Mouse (Mus musculus): ENCODE measurements around the gene C5ar1. TPM values are rescaled to one million over a fixed set of nuclear protein-coding genes. Genes with fewer than 3 reads are reported as not detected.
"Not testable (repeated sequence)": the region's sequence is repeated elsewhere in the genome, so short reads cannot be mapped to it uniquely, and the experiment has no call there.

The C5ar1 gene
- polyA plus RNA-seq, 1 experiment from 2014 or later, result 285 TPM

DNA sequence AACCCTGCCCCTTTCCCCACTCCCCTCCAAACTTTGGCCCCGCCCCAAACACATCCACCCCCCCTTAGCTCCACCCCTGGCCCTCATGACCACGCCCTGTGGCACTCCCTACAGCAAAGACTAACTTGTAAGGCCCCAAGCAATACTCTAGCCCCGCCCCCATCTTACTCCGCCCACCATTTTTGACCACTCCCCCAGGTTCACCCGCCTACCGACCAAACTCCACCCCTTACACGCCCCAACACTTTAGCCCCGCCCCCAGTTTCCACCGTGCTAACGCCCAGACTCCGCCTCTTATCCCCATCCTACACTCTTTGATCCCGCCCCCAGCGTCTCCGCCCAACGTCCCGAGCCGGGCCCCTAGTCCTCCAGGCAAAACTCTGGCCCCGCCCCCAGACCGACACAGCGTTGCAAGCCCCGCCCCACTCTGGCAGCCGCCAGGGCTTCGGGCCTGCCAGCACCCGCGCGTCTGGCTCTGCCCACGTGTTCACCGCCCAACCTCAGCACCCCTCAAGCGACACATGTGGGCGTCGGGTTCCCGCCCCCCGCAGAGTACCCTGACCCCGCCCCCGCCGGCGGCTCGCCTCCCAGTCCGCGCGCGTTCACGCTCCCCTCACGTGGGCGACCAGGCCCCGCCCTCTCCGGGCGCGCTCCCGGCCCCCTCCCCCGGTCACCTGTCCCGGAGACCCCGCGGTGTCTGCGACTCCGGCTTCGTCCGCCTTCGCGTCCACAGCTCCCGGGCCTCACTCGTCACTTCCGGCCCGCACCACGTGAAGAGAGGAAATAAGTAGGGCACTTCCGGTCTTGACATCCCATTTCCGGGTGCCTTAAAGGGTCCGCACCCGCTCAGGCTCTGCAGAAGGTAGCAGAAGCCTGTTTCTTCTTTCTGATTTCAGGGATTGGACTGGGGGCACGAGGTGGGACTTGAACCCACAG lies 27.0 kb upstream of the C5ar1 start, which contains the start of gene Ccdc9:
Ccdc9 (minus strand) TSS at position 770 of the 936 bp plus-strand sequence.
- H3K4me3 ChIP-seq (ENCODE audit: inconsistent target), result peak within 1 kb of the TSS; percentile 50
- WGBS (ENCODE audit: missing documents), result under 1% methylated on average over 38 of the region's 70 CpGs
- peaks cover 26% of the 10 kb centered on the region for H3K36me3 ChIP-seq (ENCODE audit: inconsistent target)
- peak within 1 kb of the TSS; percentile 76 for H3K27ac ChIP-seq
- H3K79me2 ChIP-seq (ENCODE audit: inconsistent target), result peaks cover 27% of the 10 kb centered on the region

DNA sequence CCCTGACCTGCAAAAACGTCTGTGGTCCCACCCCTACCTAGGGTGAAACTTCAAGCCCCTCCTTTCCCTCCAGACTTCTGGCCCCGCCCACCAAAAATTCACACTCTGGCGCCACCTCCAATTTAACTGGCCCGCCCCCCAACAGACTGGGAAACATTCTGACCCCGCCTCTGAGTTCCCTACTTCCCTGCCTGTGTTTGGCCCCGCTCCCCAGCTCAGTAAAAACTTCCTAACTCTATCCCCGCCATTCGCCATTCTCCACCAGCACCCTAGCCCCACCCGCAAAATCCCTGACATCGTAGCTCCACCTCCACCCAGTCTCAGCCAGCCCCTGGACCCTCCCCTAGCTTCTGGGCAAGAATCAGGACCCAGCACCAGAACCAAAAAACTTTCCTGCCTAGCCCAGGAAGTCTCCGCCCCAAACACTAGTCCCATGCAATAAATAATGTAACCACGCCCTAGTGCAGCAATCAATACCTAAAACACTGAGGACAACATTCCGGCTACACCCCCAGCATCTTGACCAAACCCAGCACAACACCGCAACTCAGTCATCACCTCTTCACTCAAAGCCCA lies 26.2 kb upstream of the C5ar1 start:
- H3K4me3 ChIP-seq (ENCODE audit: inconsistent target), result peak overlapping the region; percentile 50
- H3K36me3 ChIP-seq (ENCODE audit: inconsistent target), result peaks cover 34% of the 10 kb centered on the region
- H3K27ac ChIP-seq, result peak overlapping the region; percentile 58
- H3K79me2 ChIP-seq (ENCODE audit: inconsistent target), result peaks cover 27% of the 10 kb centered on the region
- 5% methylated on average over 14 of the region's 14 CpGs for WGBS (ENCODE audit: missing documents)

DNA sequence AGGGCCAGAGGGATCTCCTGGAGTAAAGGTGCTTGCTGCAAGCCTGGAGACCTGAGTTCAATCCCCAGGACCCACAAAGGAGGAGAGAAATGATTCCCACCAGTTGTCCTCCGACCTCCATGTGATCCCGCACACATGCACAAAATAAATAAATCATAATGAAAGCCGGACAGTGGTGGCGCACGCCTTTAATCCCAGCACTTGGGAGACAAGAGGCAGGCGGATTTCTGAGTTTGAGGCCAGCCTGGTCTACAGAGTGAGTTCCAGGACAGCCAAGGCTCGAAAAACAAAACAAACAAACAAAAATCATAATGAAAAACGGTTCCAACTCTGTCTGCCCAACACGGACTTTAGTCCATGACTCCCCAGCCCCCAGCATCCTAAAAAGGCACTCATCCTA lies 25.6 kb upstream of the C5ar1 start:
- Histone ChIP-seq H3K36me3 (ENCODE audit: inconsistent target) (peaks cover 34% of the 10 kb centered on the region), H3K4me3 (ENCODE audit: inconsistent target) (peak overlapping the region; percentile 50; the same call in 1 of the 2 replicates), H3K27ac (no peak overlapping the region), H3K79me2 (ENCODE audit: inconsistent target) (peaks cover 27% of the 10 kb centered on the region)
- 79% methylated on average over 9 of the region's 9 CpGs for WGBS (ENCODE audit: missing documents)

DNA sequence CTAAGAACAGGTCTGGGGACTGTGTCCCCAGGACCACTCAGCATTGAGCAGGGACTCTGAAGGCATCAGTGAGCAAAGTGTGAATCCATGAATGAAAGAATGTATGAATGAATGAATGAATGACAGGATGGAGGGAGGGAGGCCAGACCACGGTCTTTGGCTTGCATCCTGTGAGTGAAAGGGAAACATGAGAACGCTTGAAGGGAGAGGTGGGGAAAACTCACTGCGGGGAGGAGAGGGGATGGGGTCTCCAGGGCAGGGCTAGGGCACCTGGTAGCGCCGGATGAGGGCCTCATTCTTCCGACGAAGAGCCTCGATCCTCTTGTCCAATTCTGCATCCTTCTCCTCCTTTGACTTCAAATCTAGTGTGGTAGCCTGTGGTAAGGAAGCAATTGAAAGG lies 24.7 kb upstream of the C5ar1 start:
- no peak overlapping the region for H3K4me3 ChIP-seq (ENCODE audit: inconsistent target)
- no peak overlapping the region for H3K27ac ChIP-seq
- 95% methylated on average over 8 of the region's 8 CpGs for WGBS (ENCODE audit: missing documents)
- H3K36me3 ChIP-seq (ENCODE audit: inconsistent target), result peaks cover 34% of the 10 kb centered on the region
- peaks cover 27% of the 10 kb centered on the region for H3K79me2 ChIP-seq (ENCODE audit: inconsistent target)

DNA sequence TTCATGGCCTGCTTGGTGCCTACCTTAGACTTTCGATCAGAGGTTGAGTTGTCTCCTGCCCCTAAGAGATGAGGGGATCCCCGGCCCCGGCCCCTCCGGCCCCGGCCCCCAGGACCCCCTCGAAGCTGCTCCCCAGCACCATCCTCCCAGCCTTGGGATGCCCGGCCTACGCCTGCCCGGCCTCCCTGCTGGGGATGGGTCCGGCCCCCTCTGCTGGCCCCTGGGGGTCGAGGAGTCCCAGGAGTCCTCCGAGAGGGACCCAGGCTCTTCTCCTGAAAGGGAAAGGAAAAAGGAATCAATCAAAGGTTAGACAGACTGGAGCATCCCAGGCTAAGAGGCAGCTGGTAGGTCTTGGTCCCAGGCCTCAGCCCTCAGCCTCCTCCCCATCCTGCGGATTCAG lies 23.0 kb upstream of the C5ar1 start:
- Histone ChIP-seq H3K79me2 (ENCODE audit: inconsistent target) (peaks cover 27% of the 10 kb centered on the region), H3K36me3 (ENCODE audit: inconsistent target) (peaks cover 46% of the 10 kb centered on the region), H3K4me3 (ENCODE audit: inconsistent target) (no peak overlapping the region), H3K27ac (no peak overlapping the region)
- WGBS (ENCODE audit: missing documents), result 94% methylated on average over 6 of the region's 13 CpGs

DNA sequence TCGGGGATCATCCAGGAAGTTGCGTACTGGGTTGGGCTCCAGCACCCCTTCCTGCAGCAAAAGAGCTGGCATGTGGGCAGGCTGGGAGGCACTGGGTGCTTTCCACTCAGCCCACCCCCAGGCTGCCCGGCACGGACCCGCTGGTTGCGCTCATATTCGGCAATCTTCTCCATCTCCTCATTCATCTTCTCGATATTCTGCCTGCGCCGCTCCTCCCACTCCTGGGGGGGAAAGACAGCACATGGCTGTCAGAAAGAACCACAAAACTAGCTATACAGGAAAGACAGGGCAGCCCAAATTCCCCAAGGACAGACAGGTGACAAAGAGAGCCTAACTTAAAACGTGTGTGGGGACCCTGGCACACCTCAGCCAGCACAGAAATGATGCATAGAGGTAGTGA lies 21.4 kb upstream of the C5ar1 start:
- Histone ChIP-seq H3K4me3 (ENCODE audit: inconsistent target) (no peak overlapping the region), H3K27ac (no peak overlapping the region), H3K36me3 (ENCODE audit: inconsistent target) (peaks cover 62% of the 10 kb centered on the region), H3K79me2 (ENCODE audit: inconsistent target) (peaks cover 26% of the 10 kb centered on the region)
- WGBS (ENCODE audit: missing documents), result 93% methylated on average over 11 of the region's 11 CpGs

DNA sequence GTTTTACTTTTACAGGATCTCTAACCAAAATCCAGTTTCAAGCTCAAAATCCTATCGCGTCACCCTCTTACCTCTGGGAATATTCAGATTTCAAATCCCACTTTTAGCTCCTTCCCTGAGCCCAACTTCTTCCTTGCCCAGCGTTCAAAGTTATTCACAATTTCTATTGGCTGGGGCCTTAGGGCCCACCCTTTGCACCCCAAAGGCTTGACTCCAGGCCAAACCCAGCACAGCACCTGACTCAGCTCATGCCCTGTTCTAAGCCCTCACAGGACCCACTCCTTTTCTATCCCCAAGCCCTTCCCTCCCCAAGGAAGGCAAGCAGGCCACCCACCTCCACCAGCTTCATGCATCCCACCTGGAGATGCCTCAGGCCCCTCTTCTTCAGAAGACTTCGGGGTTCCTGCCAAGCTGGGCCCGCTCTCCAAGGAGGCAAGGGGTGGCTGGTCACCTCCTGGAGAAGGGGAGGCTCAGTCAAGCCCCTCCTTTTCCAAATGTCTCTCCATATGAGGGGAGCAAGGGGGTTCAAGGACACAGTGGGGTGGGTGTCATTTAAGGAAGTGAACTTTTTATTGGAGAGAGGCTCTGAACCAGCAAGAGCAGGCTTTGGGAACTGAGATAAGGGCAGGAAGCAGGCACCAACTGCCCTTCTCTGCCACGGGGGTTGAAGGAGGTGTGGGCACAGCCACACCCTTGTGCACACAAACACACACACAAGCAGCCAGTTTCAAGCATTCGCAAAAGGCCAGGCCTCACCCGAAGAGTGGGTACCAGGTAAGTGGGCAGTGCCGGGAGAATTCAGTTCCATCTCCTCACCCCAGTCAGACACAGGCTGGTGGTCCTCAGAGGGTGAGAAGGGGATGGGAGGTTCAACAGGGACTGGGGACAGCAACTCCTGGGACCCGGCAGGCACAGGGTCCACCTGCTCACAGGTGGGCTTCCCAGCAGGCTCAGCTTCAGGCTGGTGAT lies 15.9 kb upstream of the C5ar1 start:
- H3K79me2 ChIP-seq (ENCODE audit: inconsistent target), result no peaks in the 10 kb centered on the region
- H3K36me3 ChIP-seq (ENCODE audit: inconsistent target), result peaks cover 35% of the 10 kb centered on the region
- no peak overlapping the region for H3K4me3 ChIP-seq (ENCODE audit: inconsistent target)
- WGBS (ENCODE audit: missing documents), result 55% methylated on average over 10 of the region's 10 CpGs
- no peak overlapping the region for H3K27ac ChIP-seq

DNA sequence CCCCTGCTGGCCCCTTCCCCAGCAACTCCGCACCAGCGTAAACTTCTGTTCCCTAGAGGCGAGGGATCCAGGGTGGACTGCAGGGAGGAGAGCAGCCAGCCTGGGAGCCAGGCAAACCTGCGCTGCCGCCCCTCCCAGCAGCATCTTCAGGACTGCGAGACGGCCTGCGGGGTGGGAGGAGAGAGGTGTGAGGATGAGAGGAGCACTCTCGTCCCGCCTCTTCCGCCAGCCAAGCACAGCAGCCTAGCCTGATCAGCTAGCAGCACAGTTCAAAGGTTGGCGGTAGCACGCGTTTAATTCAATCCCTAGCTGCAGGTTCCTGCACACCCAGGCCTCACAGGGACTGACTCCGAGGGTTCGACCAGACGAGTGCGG lies 14.4 kb upstream of the C5ar1 start:
- under 1% methylated on average over 18 of the region's 18 CpGs for WGBS (ENCODE audit: missing documents)
- Histone ChIP-seq H3K4me3 (ENCODE audit: inconsistent target) (peak overlapping the region; percentile 40), H3K36me3 (ENCODE audit: inconsistent target) (peaks cover 35% of the 10 kb centered on the region), H3K27ac (peak overlapping the region; percentile 59), H3K79me2 (ENCODE audit: inconsistent target) (no peaks in the 10 kb centered on the region)

DNA sequence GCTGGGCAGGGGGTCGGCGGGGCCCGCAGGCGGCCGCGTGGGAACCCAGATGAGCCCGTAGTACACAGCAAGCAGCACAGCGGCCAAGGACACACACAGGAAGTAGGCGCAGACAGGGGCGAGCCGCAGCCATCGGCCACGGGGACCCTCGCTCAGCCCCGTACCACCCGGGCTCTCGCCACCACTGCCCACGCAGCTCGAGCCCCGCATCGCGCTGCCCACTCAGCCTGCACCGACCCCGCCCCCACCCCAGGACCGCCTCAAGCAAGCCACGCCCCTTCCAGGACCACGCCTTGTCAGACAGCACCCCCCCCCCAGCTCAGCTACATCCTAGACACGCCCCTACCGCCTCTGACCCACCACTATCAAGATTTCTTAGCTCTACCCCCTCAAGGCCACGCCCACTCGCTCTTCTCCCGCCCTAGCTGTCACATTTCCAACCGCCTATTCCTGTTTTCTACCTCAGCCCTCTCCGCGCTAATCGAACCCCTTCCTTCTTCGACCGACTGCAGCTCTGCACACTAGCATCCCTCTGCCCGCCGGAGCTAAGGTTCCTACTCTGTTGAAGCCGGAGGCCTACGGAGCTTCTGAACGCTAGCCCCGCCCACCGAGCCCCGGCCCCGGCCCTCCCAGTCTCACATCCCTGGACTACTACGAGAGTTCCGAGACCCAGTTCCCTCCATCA lies 13.9 kb upstream of the C5ar1 start, which contains the start of gene Inafm1:
Inafm1 (minus strand) TSS at position 537 of the 685 bp plus-strand sequence.
- Histone ChIP-seq H3K4me3 (ENCODE audit: inconsistent target) (peak within 1 kb of the TSS; percentile 40), H3K27ac (peak within 1 kb of the TSS; percentile 59), H3K36me3 (ENCODE audit: inconsistent target) (peaks cover 32% of the 10 kb centered on the region), H3K79me2 (ENCODE audit: inconsistent target) (no peaks in the 10 kb centered on the region)
- WGBS (ENCODE audit: missing documents), result under 1% methylated on average over 42 of the region's 49 CpGs

DNA sequence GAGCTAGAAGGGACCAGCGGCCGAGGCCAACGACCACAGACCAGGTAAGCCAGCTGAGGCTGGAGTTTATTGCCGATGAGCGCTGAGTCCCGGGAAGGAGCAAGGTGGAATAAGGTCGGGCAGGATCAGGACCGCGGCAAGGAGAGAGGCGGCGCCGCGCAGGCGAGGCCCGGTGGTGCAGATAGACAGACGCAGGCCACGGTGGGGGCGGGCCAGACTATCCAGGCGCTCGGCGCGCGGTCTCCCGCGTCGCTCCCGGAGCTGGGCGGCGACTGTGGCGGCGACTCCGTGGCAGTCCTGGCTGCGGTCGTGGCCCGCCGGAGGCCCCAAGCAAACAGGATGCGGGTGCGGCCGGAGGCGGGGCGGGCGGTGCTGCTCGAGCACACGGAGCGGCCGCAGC lies 13.3 kb upstream of the C5ar1 start:
- Histone ChIP-seq H3K36me3 (ENCODE audit: inconsistent target) (peaks cover 26% of the 10 kb centered on the region), H3K79me2 (ENCODE audit: inconsistent target) (no peaks in the 10 kb centered on the region), H3K27ac (no peak overlapping the region), H3K4me3 (ENCODE audit: inconsistent target) (peak overlapping the region; percentile 37)
- WGBS (ENCODE audit: missing documents), result 2% methylated on average over 28 of the region's 46 CpGs

DNA sequence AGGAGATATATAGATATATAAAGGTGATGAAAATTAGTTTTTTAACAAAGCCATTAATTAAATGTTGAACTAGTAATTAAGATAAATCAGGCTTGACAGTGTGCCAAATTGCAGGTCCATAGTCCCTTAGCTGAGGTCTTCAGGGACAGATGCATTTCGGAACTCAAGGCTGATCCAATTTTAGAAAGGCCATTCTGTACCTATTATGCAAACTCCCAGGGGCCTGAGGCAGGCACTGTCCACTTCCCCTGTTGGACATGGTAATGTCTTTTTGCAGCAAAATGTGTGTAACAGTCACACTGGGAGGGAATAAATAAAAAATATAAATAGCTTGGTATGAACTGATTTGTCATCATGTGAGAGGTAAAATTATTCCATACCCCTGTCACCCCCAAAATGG lies 11.8 kb upstream of the C5ar1 start:
- Histone ChIP-seq H3K79me2 (ENCODE audit: inconsistent target) (no peaks in the 10 kb centered on the region), H3K4me3 (ENCODE audit: inconsistent target) (no peak overlapping the region), H3K36me3 (ENCODE audit: inconsistent target) (peaks cover 11% of the 10 kb centered on the region), H3K27ac (no peak overlapping the region)
- 30% methylated on average over 1 of the region's 1 CpGs for WGBS (ENCODE audit: missing documents)

DNA sequence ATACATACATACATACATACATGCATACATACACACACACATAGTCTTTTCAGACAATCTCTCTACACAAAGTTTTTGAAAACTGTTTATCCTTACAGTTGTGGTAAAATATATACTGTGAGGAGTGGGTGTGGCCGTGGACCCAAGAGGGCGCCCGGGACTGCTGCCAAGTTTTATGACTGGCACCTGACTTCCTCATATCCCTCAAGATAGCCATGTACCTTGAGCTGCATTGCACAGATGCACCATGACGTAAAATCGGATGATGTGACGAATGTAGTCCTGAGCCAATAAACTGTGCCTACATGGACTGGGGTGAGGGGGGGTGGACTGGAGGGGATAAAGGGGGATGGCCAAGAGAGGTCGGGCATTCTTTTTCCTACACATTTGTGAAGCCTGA lies 7.3 kb upstream of the C5ar1 start:
- H3K36me3 ChIP-seq (ENCODE audit: inconsistent target); H3K79me2 ChIP-seq (ENCODE audit: inconsistent target); H3K4me3 ChIP-seq (ENCODE audit: inconsistent target); H3K27ac ChIP-seq: not testable (repeated sequence)
- 24% methylated on average over 6 of the region's 7 CpGs for WGBS (ENCODE audit: missing documents)

DNA sequence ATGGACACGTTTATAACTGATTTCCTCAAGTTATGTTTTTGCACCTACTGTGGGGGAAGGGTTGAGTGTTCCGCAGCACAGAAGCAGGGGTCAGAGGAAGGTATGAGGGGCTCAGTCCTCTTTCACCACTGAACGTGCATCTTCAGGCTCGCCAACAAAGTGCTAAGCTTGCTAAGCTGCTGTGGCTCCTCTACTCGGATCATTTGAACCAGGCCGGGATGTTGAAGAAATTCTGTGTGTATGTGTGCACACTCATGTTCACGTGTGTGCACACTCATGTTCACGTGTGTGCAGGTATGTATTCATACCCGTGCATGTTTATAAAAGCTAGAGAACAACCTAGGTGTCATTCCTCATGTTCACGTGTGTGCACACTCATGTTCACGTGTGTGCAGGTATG lies 6.5 kb upstream of the C5ar1 start:
- no peaks in the 10 kb centered on the region for H3K79me2 ChIP-seq (ENCODE audit: inconsistent target)
- no peak overlapping the region for H3K27ac ChIP-seq
- H3K4me3 ChIP-seq (ENCODE audit: inconsistent target), result no peak overlapping the region
- H3K36me3 ChIP-seq (ENCODE audit: inconsistent target), result no peaks in the 10 kb centered on the region
- 93% methylated on average over 11 of the region's 11 CpGs for WGBS (ENCODE audit: missing documents)

DNA sequence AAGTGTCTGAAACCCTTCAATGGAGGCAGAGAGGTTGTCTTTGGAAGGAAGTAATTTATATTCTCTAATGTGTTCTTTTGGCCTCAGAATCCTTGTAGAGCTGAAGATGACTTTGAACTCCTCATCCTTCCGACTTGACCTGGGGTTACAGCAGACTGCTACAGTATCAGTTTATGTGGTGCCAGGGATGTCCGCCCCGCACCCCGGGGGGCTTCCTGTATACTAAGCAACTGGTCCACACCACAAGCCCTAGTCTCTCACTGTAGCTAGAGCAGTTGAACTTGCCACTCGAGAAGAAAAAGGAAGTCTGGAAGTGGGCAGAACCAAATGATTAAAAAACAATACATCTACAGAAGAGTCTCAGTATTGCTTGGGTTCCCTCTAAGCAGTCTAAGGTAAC lies 4.5 kb upstream of the C5ar1 start:
- WGBS (ENCODE audit: missing documents), result 3% methylated on average over 5 of the region's 5 CpGs
- Histone ChIP-seq H3K27ac (no peak overlapping the region), H3K4me3 (ENCODE audit: inconsistent target) (no peak overlapping the region), H3K36me3 (ENCODE audit: inconsistent target) (no peaks in the 10 kb centered on the region), H3K79me2 (ENCODE audit: inconsistent target) (peaks cover 13% of the 10 kb centered on the region)
